Mouse (Mus musculus) lung, postnatal 0 days (tissue): ENCODE results near the gene Rpp30. TPM values are rescaled to one million over a fixed set of nuclear protein-coding genes. Genes with fewer than 3 reads are reported as not detected.

Source experiments
- ATAC-seq: fragments of 200-750 bp; cut with Nextera tagmentation; 2 replicates; pipeline ENCODE4 v1.8.0; 2017; ENCODE audit warnings: moderate library complexity
- DNase-seq: peaks from one replicate; pipeline ENCODE4 v3.0.0-alpha.2; 2016; ENCODE audit warnings: low spot score
- H3K27ac ChIP-seq: fragments of 300-500 bp; sonication (generic); 2 replicates; pipeline ENCODE4 v1.5.1; 2014; ENCODE audit warnings: antibody characterized with exemption, mild to moderate bottlenecking, low read length, mixed read lengths
- H3K27me3 ChIP-seq: fragments of 300-500 bp; sonication (generic); replicated peaks from 2 replicates; pipeline ENCODE4 v1.6.1; 2014; ENCODE audit warnings: low read length, mixed read lengths; ENCODE audit not compliant: insufficient read depth
- H3K36me3 ChIP-seq: fragments of 300-500 bp; sonication (generic); 2 replicates; pipeline ENCODE4 v1.6.1; 2014; ENCODE audit warnings: low read length, mixed read lengths; ENCODE audit not compliant: insufficient read depth
- H3K4me1 ChIP-seq: fragments of 300-500 bp; sonication (generic); 2 replicates; pipeline ENCODE4 v1.6.1; 2014; ENCODE audit warnings: antibody characterized with exemption, low read depth, low read length, mixed read lengths; ENCODE audit not compliant: insufficient read depth
- H3K4me2 ChIP-seq: fragments of 300-500 bp; sonication (generic); replicated peaks from 2 replicates; pipeline ENCODE4 v1.6.1; 2014; ENCODE audit warnings: low read depth, mild to moderate bottlenecking, low read length, moderate library complexity, mixed read lengths
- H3K4me3 ChIP-seq: fragments of 300-500 bp; sonication (generic); 2 replicates; pipeline ENCODE4 v1.5.1; 2014; ENCODE audit warnings: low read depth, low read length
- H3K9ac ChIP-seq: fragments of 300-500 bp; sonication (generic); replicated peaks from 2 replicates; pipeline ENCODE4 v1.6.1; 2014; ENCODE audit warnings: low read depth, mild to moderate bottlenecking
- H3K9me3 ChIP-seq: fragments of 300-500 bp; sonication (generic); 2 replicates; pipeline ENCODE4 v1.6.1; 2016; ENCODE audit warnings: low read length, mixed read lengths
- CTCF ChIP-seq: IDR thresholded peaks from 2 replicates; pipeline ENCODE4 v1.5.1; 2016; ENCODE audit warnings: antibody characterized with exemption, mild to moderate bottlenecking
- EP300 ChIP-seq: IDR thresholded peaks from 2 replicates; pipeline ENCODE4 v1.6.1; 2016; ENCODE audit warnings: antibody characterized with exemption, mild to moderate bottlenecking, control low read depth
- WGBS: fragments of 180-500 bp; shearing (Covaris S2); extraction: QIAGEN DNeasy Blood & Tissue Kit; methylation state at CpG from one replicate; pipeline ENCODE4 v1.1.7; 2014; 5-methylcytosine and 5-hydroxymethylcytosine counted together
- polyA plus RNA-seq: library from polyadenylated mRNA; unstranded; fragments of >200 nt; fragmentation: Nextera tagmentation; extraction: Ambion mirVana; gene quantifications from 2 replicates; pipeline ENCODE4 v1.2.1, GENCODE M21; 2015

Gene Rpp30
- polyA plus RNA-seq, 1 experiment from 2014 or later = 36.9 TPM

DNA sequence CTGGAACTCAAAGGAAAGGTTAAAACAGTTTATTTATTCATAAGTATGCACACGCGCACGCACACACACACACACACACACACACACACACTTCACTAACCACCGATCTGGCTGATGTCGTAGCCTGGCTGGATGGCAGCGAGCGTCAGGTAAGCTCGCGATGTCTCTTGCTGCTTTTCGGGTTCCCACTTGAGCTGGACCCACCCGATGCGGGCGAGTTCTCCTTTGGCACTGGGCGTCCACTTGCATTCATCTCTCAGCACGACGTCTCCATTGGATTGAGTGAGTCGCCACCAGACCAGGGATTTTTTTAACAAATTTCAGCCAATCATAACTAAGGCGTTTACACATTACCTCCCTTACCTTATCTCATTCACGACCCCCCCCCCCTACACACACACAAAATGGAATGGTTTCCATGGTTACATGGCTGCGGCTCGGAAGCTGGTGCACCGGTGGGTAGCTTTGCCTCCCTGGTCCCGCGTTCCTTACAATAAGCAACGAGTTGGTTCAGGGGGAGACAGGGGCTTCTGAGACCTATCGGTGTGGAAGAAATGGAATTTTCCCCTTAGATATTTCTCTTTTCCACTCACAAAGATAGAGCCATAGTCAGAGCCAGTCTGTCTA lies 25.9 kb downstream of the Rpp30 start:
- no peak overlapping the region for H3K27ac ChIP-seq

DNA sequence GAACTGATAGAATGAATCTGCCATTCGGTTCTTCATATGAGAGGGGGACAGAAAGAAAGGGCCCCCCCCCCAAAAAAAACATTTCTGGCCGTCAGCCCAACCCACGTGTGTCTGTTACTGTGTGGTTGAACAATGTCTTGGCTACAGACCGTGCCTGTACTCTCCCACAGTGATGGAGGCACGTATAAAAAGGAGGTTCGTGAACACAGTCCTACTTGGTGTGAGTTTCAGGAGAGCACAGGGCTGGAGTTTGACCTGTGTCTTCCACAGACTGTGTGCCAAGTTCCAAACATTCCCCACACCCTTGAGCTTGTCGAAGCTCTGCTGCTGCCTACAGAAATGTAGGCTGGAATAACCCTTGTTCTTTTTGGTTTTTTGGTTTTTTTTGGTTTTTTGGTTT lies 26.9 kb downstream of the Rpp30 start:
- Histone ChIP-seq H3K9ac (no peak overlapping the region), H3K27ac (no peak overlapping the region), H3K4me3 (no peak overlapping the region), H3K27me3 (no peaks in the 10 kb centered on the region), H3K36me3 (no peaks in the 10 kb centered on the region), H3K4me2 (no peak overlapping the region), H3K9me3 (no peaks in the 10 kb centered on the region), H3K4me1 (no peaks in the 10 kb centered on the region)
- no peak for TF ChIP-seq EP300
- TF ChIP-seq CTCF = no peak
- DNase-seq (no peak), ATAC-seq (no peak)
- 31% methylated on average over 7 of the region's 7 CpGs for WGBS

More for the DNA sequence above, 25.9 kb downstream of the Rpp30 start:
- no peak overlapping the region for H3K9ac ChIP-seq
- no peaks in the 10 kb centered on the region for H3K27me3 ChIP-seq
- DNase-seq (peak; percentile 5), ATAC-seq (no peak)
- H3K4me1 ChIP-seq = no peaks in the 10 kb centered on the region
- 59% methylated on average over 26 of the region's 26 CpGs for WGBS
- H3K36me3 ChIP-seq = no peaks in the 10 kb centered on the region
- TF ChIP-seq CTCF (no peak), EP300 (no peak)
- peak overlapping the region; percentile 22; the same call in 1 of the 2 replicates for H3K4me2 ChIP-seq
- no peak overlapping the region for H3K4me3 ChIP-seq
- no peaks in the 10 kb centered on the region for H3K9me3 ChIP-seq

DNA sequence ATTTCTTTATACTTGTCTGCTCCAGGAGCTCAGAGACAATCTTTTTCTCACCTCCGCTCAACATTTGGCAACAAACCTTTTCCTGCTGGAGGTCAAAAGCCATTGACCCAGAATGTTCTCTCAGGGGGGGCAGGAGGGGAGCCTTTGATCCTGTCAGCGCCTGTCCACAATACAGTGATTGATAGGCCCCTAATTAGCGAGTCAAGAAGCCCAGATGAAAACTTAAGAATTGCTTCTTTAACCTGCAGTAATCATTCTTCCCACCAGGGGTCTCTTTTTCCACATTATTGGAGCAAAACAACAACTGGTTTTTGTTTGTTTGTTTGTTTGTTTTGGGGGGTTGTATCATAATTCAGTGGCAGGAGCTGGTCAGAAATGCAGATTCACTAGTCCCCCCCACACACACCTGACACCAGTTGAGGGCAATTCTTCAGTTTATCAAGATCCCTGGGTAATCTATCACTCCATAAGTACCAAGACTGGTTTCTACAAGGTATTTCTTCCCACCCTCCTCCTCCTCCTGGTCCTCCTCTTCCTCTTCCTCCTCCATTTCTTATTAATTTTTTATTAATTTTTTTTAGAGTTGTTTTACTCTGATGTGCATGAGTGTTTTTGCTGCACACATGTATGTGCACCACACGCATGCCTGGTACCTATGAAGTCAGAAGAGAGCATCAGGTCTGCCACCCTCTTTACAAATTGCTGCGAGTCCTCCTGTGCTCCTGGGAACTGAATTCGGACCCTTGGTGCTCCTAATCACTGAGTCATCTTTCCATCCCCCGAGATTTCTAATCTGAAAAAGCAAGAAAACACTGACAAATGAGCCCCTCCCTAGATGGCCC lies 27.8 kb downstream of the Rpp30 start:
- H3K9me3 ChIP-seq = no peaks in the 10 kb centered on the region
- TF ChIP-seq EP300 (no peak), CTCF (peak; percentile 71)
- H3K36me3 ChIP-seq = no peaks in the 10 kb centered on the region
- no peaks in the 10 kb centered on the region for H3K4me1 ChIP-seq
- peak; percentile 32 for DNase-seq
- H3K27ac ChIP-seq = no peak overlapping the region
- no peaks in the 10 kb centered on the region for H3K27me3 ChIP-seq
- 34% methylated on average over 7 of the region's 7 CpGs for WGBS
- ATAC-seq = no peak
- H3K9ac ChIP-seq = no peak overlapping the region
- H3K4me2 ChIP-seq = no peak overlapping the region
- no peak overlapping the region for H3K4me3 ChIP-seq

DNA sequence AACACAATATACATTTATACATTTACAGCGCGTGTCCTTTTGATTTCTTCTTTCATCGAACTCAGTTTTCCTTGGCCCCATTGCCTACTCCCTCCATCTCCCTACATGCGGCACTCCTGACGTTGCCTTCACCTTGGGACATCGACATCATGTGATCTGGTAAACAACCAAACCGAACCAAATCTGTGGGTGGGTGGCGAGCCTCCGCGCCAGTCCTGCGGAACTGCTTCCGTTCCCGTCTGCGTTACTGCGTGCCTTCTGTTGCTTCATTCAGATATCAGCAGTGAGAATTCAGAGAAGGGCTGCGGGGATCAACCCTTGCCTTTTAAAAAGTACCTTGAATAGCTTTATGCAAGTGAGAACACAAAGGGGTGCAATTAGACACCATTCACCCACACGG lies 28.5 kb downstream of the Rpp30 start:
- Histone ChIP-seq H3K4me1 (no peaks in the 10 kb centered on the region), H3K36me3 (no peaks in the 10 kb centered on the region), H3K4me2 (no peak overlapping the region), H3K27ac (no peak overlapping the region), H3K4me3 (no peak overlapping the region), H3K27me3 (no peaks in the 10 kb centered on the region), H3K9ac (no peak overlapping the region), H3K9me3 (no peaks in the 10 kb centered on the region)
- 64% methylated on average over 17 of the region's 17 CpGs for WGBS
- DNase-seq (no peak), ATAC-seq (no peak)
- TF ChIP-seq EP300 (no peak), CTCF (no peak)

DNA sequence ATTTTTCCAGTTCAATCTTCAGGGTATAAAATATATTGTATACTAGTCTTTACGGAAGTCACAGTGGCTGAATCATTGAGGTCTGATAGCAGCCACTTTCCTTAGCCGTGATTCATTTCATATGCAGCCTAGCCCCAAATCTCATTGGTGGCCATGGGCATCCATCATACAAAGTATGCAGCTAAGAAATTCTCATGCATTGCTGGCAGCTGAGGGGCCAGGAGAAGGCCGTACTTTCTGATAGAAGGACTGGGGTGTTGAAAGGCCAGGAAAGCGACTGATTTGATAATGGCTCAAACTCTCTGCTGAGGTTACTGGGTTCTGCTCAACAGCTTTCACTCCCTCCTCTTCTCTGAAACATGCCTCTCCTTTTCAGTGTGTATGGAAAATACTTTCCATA lies 32.7 kb downstream of the Rpp30 start:
- Histone ChIP-seq H3K4me2 (no peak overlapping the region), H3K4me3 (no peak overlapping the region), H3K9ac (no peak overlapping the region), H3K9me3 (no peaks in the 10 kb centered on the region), H3K27me3 (no peaks in the 10 kb centered on the region), H3K4me1 (no peaks in the 10 kb centered on the region), H3K27ac (no peak overlapping the region), H3K36me3 (no peaks in the 10 kb centered on the region)
- DNase-seq (no peak), ATAC-seq (no peak)
- TF ChIP-seq EP300 (no peak), CTCF (no peak)
- 67% methylated on average over 4 of the region's 4 CpGs for WGBS

DNA sequence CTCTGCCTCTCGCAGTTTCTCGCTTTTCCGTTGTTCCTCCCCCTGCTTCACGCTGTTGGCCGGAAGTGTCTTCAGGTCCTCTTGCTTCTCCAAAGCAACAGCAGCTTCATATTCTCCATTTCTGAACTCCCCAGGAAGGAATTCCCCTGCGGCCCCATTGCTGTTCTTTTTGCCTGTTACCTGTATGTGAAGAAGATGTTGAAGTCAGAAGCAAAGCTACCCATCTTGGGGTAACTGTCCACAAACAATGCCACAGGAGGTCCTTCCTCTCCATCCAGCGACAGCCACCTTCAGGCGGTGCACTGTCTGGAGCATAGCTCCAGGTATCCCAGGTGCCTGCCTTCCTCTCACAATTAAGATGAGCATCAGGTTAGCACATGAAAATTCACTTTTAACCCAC lies 35.7 kb downstream of the Rpp30 start:
- Histone ChIP-seq H3K36me3 (no peaks in the 10 kb centered on the region), H3K4me2 (no peak overlapping the region), H3K27ac (no peak overlapping the region), H3K9ac (no peak overlapping the region), H3K4me1 (no peaks in the 10 kb centered on the region), H3K4me3 (no peak overlapping the region), H3K9me3 (peaks cover 5% of the 10 kb centered on the region), H3K27me3 (no peaks in the 10 kb centered on the region)
- no peak for TF ChIP-seq EP300
- TF ChIP-seq CTCF = no peak
- no peak for DNase-seq
- 90% methylated on average over 8 of the region's 8 CpGs for whole genome bisulfite sequencing
- no peak for ATAC-seq
